Mouse (Mus musculus) G1E (cell line): ENCODE data around the gene Cd300e. TPM values are rescaled to one million over a fixed set of nuclear protein-coding genes. Genes with fewer than 3 reads are reported as not detected.

Experiments
- ATAC-seq: 2 replicates; pipeline ENCODE4 v1.8.0; 2016; ENCODE audit warnings: mild to moderate bottlenecking; ENCODE audit not compliant: insufficient number of reproducible peaks, poor library complexity, low FRiP score, severe bottlenecking; ENCODE audit errors: extremely low read depth
- DNase-seq: peaks from one replicate; pipeline ENCODE4 v3.0.0; 2012; ENCODE audit warnings: low spot score
- H3K27me3 ChIP-seq: 2 replicates; pipeline ENCODE4 v1.6.1; 2012; ENCODE audit warnings: mild to moderate bottlenecking, low read length, inconsistent platforms; ENCODE audit not compliant: insufficient read depth
- H3K36me3 ChIP-seq: replicated peaks from 2 replicates; pipeline ENCODE3; 2012; ENCODE audit warnings: mild to moderate bottlenecking, inconsistent platforms
- H3K4me1 ChIP-seq: 2 replicates; pipeline ENCODE4 v1.6.1; 2012; ENCODE audit warnings: low read depth, low read length, inconsistent platforms, mixed read lengths; ENCODE audit not compliant: insufficient read depth
- H3K4me3 ChIP-seq: 2 replicates; pipeline ENCODE4 v1.5.1; 2012; ENCODE audit warnings: low read depth, mild to moderate bottlenecking, inconsistent platforms, low read length, moderate library complexity, mixed read lengths
- H3K9me3 ChIP-seq: replicated peaks from 2 replicates; pipeline ENCODE4 v1.6.1; 2012; ENCODE audit warnings: inconsistent platforms
- CTCF ChIP-seq: IDR thresholded peaks from 2 replicates; pipeline ENCODE4 v1.5.1; 2012; ENCODE audit warnings: low read depth, low read length, inconsistent platforms, mixed read lengths
- GATA1 ChIP-seq: IDR thresholded peaks from 2 replicates; pipeline ENCODE4 v1.6.1; 2012; ENCODE audit warnings: borderline replicate concordance, low read length, inconsistent platforms, mixed read lengths
- GATA2 ChIP-seq: IDR thresholded peaks from 2 replicates; pipeline ENCODE4 v1.6.1; 2012; ENCODE audit warnings: low read depth, low read length, inconsistent platforms, borderline replicate concordance
- POLR2AphosphoS5 ChIP-seq: IDR thresholded peaks from 2 replicates; pipeline ENCODE4 v1.6.1; 2012; ENCODE audit warnings: low read depth, low read length, inconsistent platforms; ENCODE audit not compliant: insufficient replicate concordance
- TAL1 ChIP-seq: conservative IDR thresholded peaks from 2 replicates; pipeline ENCODE4 v1.6.1; 2012; ENCODE audit warnings: low read depth, low read length, inconsistent platforms, mixed read lengths
- polyA plus RNA-seq: library from polyadenylated mRNA; stranded (reverse); fragments of >175 nt; gene quantifications from 2 replicates; pipeline ENCODE4 v1.2.3, GENCODE M21; 2012
- total RNA-seq, 2 experiments: library from RNA; stranded (forward) in 1 of 2; stranded (reverse) in 1 of 2; fragments of 200-1000 nt in 1 of 2; fragments of >200 nt in 1 of 2; fragmentation: Nextera tagmentation in 1 of 2; gene quantifications; 2 replicates each; pipeline ENCODE4 v1.2.3; 2014 to 2017

The Cd300e gene
- total and polyA plus RNA-seq, 3 experiments, result not detected

DNA sequence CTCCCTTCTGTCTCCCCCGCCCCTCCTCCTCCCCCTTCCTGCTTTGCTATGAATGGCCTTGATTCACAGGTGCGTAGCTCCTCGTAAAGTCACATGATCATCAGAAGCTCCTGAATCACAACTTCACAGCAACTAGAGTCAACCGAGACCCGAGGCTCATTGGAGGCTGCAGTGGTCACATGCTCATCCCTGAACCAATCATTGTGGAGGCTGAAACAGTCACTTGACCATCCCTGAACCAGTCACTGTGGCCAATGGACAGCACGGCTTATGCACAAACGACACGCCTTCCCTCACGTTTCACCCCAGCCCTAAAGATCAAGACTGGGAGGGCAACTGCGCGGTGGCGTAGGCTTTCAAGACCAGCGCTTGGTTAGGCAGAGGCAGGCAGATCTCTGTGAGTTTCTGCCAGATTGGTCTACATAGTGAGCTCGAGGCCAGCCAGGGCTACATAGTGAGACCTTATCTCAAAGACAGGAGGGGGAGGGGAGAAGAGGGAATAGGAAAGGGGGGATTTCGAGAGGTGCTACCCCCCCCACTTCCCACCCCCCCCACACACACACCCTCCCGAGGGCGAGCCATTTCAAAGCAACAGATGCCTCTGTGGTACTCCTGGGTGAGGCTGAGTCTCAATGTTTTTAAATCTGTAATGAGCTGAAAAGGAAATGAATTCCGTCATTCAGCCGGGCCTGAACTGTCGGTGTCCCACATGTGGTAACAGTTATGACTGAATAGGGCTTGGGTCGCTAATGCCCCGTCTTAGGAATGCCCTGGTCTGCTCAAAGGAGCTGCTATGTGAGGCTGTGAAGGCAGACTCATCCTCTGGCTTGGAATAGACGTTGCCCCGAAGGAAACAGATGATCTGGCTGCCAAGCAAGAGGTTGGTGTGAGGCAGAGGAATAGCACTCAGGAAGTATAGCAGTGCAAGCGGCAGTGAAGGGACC, 41.8 kb upstream of the Cd300e start:
- Histone ChIP-seq H3K27me3 (peaks cover 4% of the 10 kb centered on the region), H3K36me3 (no peaks in the 10 kb centered on the region), H3K9me3 (peaks cover 7% of the 10 kb centered on the region), H3K4me3 (no peak overlapping the region), H3K4me1 (no peaks in the 10 kb centered on the region)
- ATAC-seq, result no peak
- TF ChIP-seq TAL1 (no peak), GATA2 (no peak), GATA1 (no peak), CTCF (no peak), POLR2AphosphoS5 (no peak)
- no peak for DNase-seq

DNA sequence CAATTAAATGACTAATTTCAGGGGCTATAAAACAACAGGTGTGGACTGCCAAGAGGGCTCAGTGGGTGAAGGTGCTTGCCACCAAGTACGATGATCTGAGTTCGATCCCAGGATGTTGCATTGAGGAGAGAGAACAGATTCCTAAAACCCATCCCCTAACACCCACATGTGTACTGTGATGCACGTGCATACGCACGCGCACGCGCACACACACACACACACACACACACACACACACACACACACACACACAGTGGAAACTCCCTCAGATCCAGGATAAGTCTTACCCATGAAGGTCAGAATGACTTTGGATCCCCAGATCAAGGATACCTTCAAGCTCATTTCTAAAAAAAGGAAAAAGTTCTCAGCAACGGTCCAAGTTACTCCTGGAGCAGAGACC, 40.1 kb upstream of the Cd300e start:
- TF ChIP-seq CTCF (no peak), POLR2AphosphoS5 (no peak), GATA2 (no peak), GATA1 (no peak), TAL1 (no peak)
- no peak for DNase-seq
- Histone ChIP-seq H3K36me3 (no peaks in the 10 kb centered on the region), H3K4me3 (no peak overlapping the region), H3K4me1 (no peaks in the 10 kb centered on the region), H3K27me3 (peaks cover 4% of the 10 kb centered on the region), H3K9me3 (peaks cover 6% of the 10 kb centered on the region)
- ATAC-seq, result no peak

DNA sequence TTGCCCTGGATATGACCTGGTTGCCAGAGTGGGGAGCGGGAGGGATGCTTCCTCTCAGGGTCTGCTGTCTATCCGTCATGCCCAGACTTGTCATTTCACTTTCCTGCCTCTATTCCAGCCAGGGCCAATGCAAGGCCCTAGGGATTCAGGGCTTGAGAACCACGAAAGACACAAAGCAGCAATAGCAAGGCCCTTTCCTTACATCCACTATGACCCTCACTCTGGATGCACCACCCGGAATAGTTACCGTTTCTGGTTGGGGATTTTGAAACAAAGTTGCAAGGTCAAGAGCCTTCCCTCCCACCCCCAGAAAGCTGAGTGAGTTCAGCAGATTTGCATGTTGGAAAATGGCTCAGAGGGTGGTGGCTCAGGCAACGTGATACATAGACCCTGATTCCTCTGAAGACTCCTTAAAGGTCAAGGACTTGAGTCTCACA, 39.7 kb upstream of the Cd300e start:
- peaks cover 3% of the 10 kb centered on the region; the same call in 1 of the 2 replicates for H3K9me3 ChIP-seq
- ATAC-seq, result no peak

DNA sequence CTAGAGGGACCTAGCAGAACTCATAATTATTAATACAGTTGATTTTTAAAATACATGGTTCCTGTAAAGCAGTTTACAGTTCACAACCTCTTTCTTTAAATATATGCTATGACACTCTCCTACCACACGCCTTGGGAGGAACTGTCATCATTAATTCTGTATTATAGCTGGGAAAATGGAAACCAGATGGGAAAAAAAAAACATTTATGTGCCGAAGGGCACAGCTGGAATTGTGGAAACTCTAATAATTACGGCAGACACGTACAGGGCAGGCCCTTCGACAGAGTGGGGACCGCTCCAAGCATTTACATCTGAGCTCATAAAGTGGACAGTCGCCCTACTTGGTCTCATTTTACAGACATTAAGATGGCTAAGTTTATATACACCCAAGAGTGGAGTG, 38.8 kb upstream of the Cd300e start:
- Histone ChIP-seq H3K4me1 (no peaks in the 10 kb centered on the region), H3K9me3 (peaks cover 3% of the 10 kb centered on the region; the same call in 1 of the 2 replicates), H3K27me3 (peaks cover 4% of the 10 kb centered on the region; the same call in 1 of the 2 replicates), H3K4me3 (no peak overlapping the region), H3K36me3 (no peaks in the 10 kb centered on the region)
- DNase-seq (no peak), ATAC-seq (no peak)
- TF ChIP-seq GATA1 (no peak), CTCF (no peak), GATA2 (no peak), TAL1 (no peak)

More for the DNA sequence above, 39.7 kb upstream of the Cd300e start:
- peaks cover 4% of the 10 kb centered on the region; the same call in 1 of the 2 replicates for H3K27me3 ChIP-seq
- no peak for TF ChIP-seq GATA2
- no peak for TF ChIP-seq GATA1
- no peak for TF ChIP-seq CTCF
- TF ChIP-seq POLR2AphosphoS5, result no peak
- no peak for TF ChIP-seq TAL1
- no peaks in the 10 kb centered on the region for H3K36me3 ChIP-seq
- DNase-seq, result no peak
- H3K4me1 ChIP-seq, result no peaks in the 10 kb centered on the region
- no peak overlapping the region for H3K4me3 ChIP-seq

DNA sequence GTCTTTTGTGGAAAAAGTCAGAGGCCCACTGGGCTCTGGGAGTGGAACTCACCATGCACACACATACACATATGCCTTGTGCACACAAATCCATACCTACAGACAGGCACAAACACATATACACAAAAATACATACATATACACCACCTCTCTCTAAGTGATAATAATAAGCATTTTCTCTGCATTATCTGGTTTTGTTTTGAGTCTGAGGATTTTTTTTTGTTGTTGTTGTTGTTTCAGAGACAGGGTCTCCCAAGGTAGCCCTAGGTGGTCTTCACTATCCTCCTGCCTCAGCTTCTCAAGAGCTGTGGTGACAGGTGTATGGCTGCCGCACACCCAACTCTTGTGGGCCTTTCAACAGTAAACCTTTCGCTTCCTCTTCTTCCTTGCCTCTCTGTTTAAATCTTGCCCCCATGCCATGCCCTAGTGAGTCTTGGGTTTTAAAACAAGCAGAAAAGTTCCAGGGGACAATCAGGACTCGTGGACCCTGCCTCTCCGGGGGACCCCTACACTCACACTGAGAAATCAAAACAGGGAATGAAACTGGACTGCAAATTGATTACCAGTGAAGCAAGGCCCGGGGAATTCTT, 38.1 kb upstream of the Cd300e start:
- Histone ChIP-seq H3K27me3 (peaks cover 4% of the 10 kb centered on the region; the same call in 1 of the 2 replicates), H3K4me1 (no peaks in the 10 kb centered on the region), H3K4me3 (no peak overlapping the region), H3K36me3 (no peaks in the 10 kb centered on the region), H3K9me3 (peaks cover 3% of the 10 kb centered on the region; the same call in 1 of the 2 replicates)
- no peak for TF ChIP-seq TAL1
- TF ChIP-seq POLR2AphosphoS5, result no peak
- TF ChIP-seq CTCF, result no peak
- TF ChIP-seq GATA1, result no peak
- TF ChIP-seq GATA2, result no peak
- ATAC-seq (no peak), DNase-seq (no peak)

DNA sequence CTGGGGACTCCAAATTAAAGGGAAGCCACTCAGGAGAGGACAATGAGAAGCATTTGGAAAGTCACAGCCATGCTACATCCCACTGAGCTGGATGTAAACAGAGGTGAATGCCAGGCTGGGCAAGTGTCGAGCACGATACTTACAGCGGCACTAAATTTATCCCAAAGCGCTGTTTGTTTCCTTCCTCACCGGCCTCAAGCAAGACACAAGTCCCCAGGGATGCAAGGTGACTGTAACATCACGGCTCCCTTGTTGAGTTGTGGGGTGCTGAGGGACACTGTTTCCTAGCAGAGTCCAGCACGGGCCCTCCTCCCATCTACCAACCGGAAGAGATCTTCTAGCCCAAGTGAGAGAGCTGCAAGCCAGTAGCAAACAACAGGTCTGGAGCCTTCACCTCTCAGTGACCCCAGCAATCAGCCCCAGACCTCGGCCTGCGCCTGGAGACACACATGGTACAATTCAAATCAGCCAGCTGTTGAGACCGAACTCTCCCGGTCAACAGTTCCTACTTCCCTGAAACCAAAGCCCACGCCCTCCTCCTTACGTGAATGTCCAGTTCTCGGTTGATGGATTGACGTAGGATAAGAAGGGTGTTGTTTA, 37.4 kb upstream of the Cd300e start:
- no peak overlapping the region for H3K4me3 ChIP-seq
- H3K9me3 ChIP-seq, result peaks cover 3% of the 10 kb centered on the region; the same call in 1 of the 2 replicates
- H3K4me1 ChIP-seq, result no peaks in the 10 kb centered on the region
- no peak for ATAC-seq
- no peak for DNase-seq
- H3K27me3 ChIP-seq, result peaks cover 4% of the 10 kb centered on the region; the same call in 1 of the 2 replicates
- TF ChIP-seq GATA2 (no peak), CTCF (no peak), GATA1 (no peak), TAL1 (no peak), POLR2AphosphoS5 (no peak)
- no peaks in the 10 kb centered on the region for H3K36me3 ChIP-seq
